Comparison of ENCODE assay signal across 20 mouse cellular contexts in the genomic region with DNA sequence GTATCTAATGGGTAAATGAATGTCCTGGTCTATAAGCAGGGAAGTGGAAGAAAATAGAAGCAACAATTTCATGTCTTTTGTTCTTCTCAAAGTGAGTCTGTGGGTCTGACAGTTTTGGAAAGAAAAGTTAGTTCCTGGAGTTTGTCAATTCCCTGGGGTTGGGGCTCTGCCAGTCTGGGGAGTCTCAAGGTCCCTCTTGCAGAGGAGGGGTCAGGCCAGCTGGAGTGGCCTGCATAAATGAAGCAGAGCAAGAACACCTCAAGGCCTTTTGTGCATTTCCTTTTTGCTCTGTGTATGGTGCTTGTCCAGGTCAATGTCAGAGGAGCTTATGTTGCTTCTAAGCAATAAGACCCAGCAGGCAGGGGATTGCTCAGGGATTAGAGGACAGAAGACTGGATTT. TPM values are rescaled to one million over a fixed set of nuclear protein-coding genes. Genes with fewer than 3 reads are reported as not detected.
"Had no signal": no experiment of that assay in that cellular context is flagged by ENCODE, and none has a peak within 500 bp of the region (broad histone marks: within the 10 kb centered on the region; RNA-seq: fewer than 3 reads in every experiment).

No protein-coding gene starts in this region.

- H3K36me3 ChIP-seq: limb, embryonic 13.5 days; midbrain, embryonic 12.5 days; neural tube, embryonic 13.5 days had no signal

- H3K27me3 ChIP-seq: limb, embryonic 13.5 days; neural tube, embryonic 13.5 days had no signal

- DNase-seq: kidney, adult 11 months; kidney, adult 9 months; kidney, postnatal 36 days; left cerebral cortex, postnatal 4 days; lung, embryonic 14.5 days; lung, postnatal 10 days; lung, postnatal 4 days; right cerebral cortex, adult 18-20 months; right cerebral cortex, postnatal 25 days; thymus, adult 2 months; thymus, postnatal 25 days had no signal

- ATAC-seq: midbrain, embryonic 16.5 days had no signal

- H3K4me2 ChIP-seq: limb, embryonic 13.5 days; lung, embryonic 14.5 days; midbrain, embryonic 12.5 days; neural tube, embryonic 13.5 days had no signal

- H3K9ac ChIP-seq: limb, embryonic 13.5 days; liver, embryonic 14.5 days; lung, embryonic 14.5 days; midbrain, embryonic 12.5 days; neural tube, embryonic 13.5 days had no signal

- H3K4me3 ChIP-seq: limb, embryonic 13.5 days; midbrain, embryonic 12.5 days; neural tube, embryonic 13.5 days had no signal

- H3K27ac ChIP-seq: kidney, postnatal 0 days; limb, embryonic 13.5 days; liver, embryonic 14.5 days; midbrain, embryonic 12.5 days; neural tube, embryonic 13.5 days had no signal

- H3K9me3 ChIP-seq: limb, embryonic 13.5 days; midbrain, embryonic 12.5 days; neural tube, embryonic 13.5 days had no signal

- H3K4me1 ChIP-seq: limb, embryonic 13.5 days; midbrain, embryonic 12.5 days; neural tube, embryonic 13.5 days had no signal

RNA-seq across cellular contexts. Expression of a gene that starts 11.7 kb away (rescaled TPM):
- total RNA-seq: liver, adult 2 months; megakaryocyte, adult 5-6 weeks had no signal
- polyA plus RNA-seq: liver, adult 2 months; liver, embryonic 14.5 days; small intestine, adult 2 months had no signal
